Mouse (Mus musculus) lung, embryonic 14.5 days (tissue): ENCODE data around the gene Kctd15. TPM values are rescaled to one million over a fixed set of nuclear protein-coding genes. Genes with fewer than 3 reads are reported as not detected.

Experiments
- ATAC-seq: fragments of 200-750 bp; cut with Nextera tagmentation; 2 replicates; pipeline ENCODE4 v1.8.0; 2017; ENCODE audit warnings: mild to moderate bottlenecking, moderate TSS enrichment, moderate library complexity; ENCODE audit not compliant: insufficient read depth
- DNase-seq: peaks from one replicate; pipeline ENCODE4 v3.0.0-alpha.2; 2015
- H3K27ac ChIP-seq: fragments of 300-500 bp; sonication (generic); 2 replicates; pipeline ENCODE4 v1.5.1; 2014; ENCODE audit warnings: low read depth, mild to moderate bottlenecking, moderate library complexity
- H3K27me3 ChIP-seq: fragments of 300-500 bp; sonication (generic); 2 replicates; pipeline ENCODE4 v1.6.1; 2014; ENCODE audit warnings: low read length, control low read depth; ENCODE audit not compliant: insufficient read depth
- H3K36me3 ChIP-seq: fragments of 300-500 bp; sonication (generic); 2 replicates; pipeline ENCODE4 v1.6.1; 2014; ENCODE audit warnings: control low read depth; ENCODE audit not compliant: insufficient read depth
- H3K4me1 ChIP-seq: fragments of 300-500 bp; sonication (generic); 2 replicates; pipeline ENCODE4 v1.6.1; 2014; ENCODE audit warnings: antibody characterized with exemption, control low read depth; ENCODE audit not compliant: insufficient read depth
- H3K4me2 ChIP-seq: fragments of 300-500 bp; sonication (generic); 2 replicates; pipeline ENCODE4 v1.6.1; 2014; ENCODE audit warnings: mild to moderate bottlenecking
- H3K4me3 ChIP-seq: fragments of 300-500 bp; sonication (generic); 2 replicates; pipeline ENCODE4 v1.5.1; 2014; ENCODE audit warnings: low read depth, low read length
- H3K9ac ChIP-seq: fragments of 300-500 bp; sonication (generic); 2 replicates; pipeline ENCODE4 v1.6.1; 2014
- H3K9me3 ChIP-seq: fragments of 300-500 bp; sonication (generic); 2 replicates; pipeline ENCODE4 v1.6.1; 2016; ENCODE audit warnings: low read depth, low read length, control low read depth
- CTCF ChIP-seq: IDR thresholded peaks from 2 replicates; pipeline ENCODE4 v1.5.1; 2016; ENCODE audit warnings: antibody characterized with exemption, low read depth
- WGBS: fragments of 180-500 bp; shearing (Covaris S2); extraction: QIAGEN DNeasy Blood & Tissue Kit; methylation state at CpG from one replicate; pipeline ENCODE4 v1.1.7; 2014; 5-methylcytosine and 5-hydroxymethylcytosine counted together
- polyA plus RNA-seq: library from polyadenylated mRNA; unstranded; fragments of >200 nt; fragmentation: Nextera tagmentation; extraction: Ambion mirVana; gene quantifications from 2 replicates; pipeline ENCODE4 v1.2.1, GENCODE M21; 2014

Gene Kctd15
- polyA plus RNA-seq, 1 experiment from 2014 or later, result 11.0 TPM

- WGBS, result under 1% methylated on average over 59 of the region's 64 CpGs
- H3K4me3 ChIP-seq, result peak overlapping the region; percentile 76
- peak overlapping the region; percentile 94 for H3K9ac ChIP-seq
- no peak for TF ChIP-seq CTCF
- H3K36me3 ChIP-seq, result peaks cover 21% of the 10 kb centered on the region
- peak overlapping the region; percentile 99 for H3K27ac ChIP-seq
- peak overlapping the region; percentile 80 for H3K4me2 ChIP-seq
- H3K9me3 ChIP-seq, result no peaks in the 10 kb centered on the region
- no peaks in the 10 kb centered on the region for H3K27me3 ChIP-seq
- peak; percentile 71 for DNase-seq
- no peaks in the 10 kb centered on the region for H3K4me1 ChIP-seq
- ATAC-seq, result peak; percentile 56
Measured at GRCm38 (mm10) chr7:34653731-34654440, 2.6 kb downstream of the Kctd15 start.

- Histone ChIP-seq H3K4me1 (no peaks in the 10 kb centered on the region), H3K9ac (peak overlapping the region; percentile 94), H3K36me3 (peaks cover 30% of the 10 kb centered on the region), H3K9me3 (no peaks in the 10 kb centered on the region), H3K27me3 (no peaks in the 10 kb centered on the region), H3K4me3 (peak overlapping the region; percentile 76), H3K27ac (peak overlapping the region; percentile 99), H3K4me2 (peak overlapping the region; percentile 80)
- under 1% methylated on average over 48 of the region's 48 CpGs for WGBS
- ATAC-seq, result 0 out of 2 replicates have a peak, but pooled peaks have one; percentile 6
- TF ChIP-seq CTCF, result no peak
- DNase-seq, result peak; percentile 58
Measured at GRCm38 (mm10) chr7:34652751-34653502, 3.6 kb downstream of the Kctd15 start.

GRCm38 (mm10) chr7:34651381-34651780 lies 5.2 kb downstream of the Kctd15 start:
- no peaks in the 10 kb centered on the region for H3K27me3 ChIP-seq
- no peaks in the 10 kb centered on the region for H3K9me3 ChIP-seq
- no peaks in the 10 kb centered on the region for H3K4me1 ChIP-seq
- H3K36me3 ChIP-seq, result peaks cover 44% of the 10 kb centered on the region
- 55% methylated on average over 2 of the region's 2 CpGs for WGBS
- no peak for DNase-seq
- no peak for TF ChIP-seq CTCF
- H3K9ac ChIP-seq, result no peak overlapping the region; the same call in 1 of the 2 replicates
- no peak overlapping the region for H3K4me3 ChIP-seq
- ATAC-seq, result no peak
- H3K4me2 ChIP-seq, result peak overlapping the region; percentile 80; the same call in 1 of the 2 replicates
- no peak overlapping the region for H3K27ac ChIP-seq

GRCm38 (mm10) chr7:34647052-34647451 lies 9.5 kb downstream of the Kctd15 start:
- Histone ChIP-seq H3K27me3 (no peaks in the 10 kb centered on the region), H3K4me3 (no peak overlapping the region), H3K9me3 (no peaks in the 10 kb centered on the region), H3K4me1 (no peaks in the 10 kb centered on the region), H3K36me3 (peaks cover 85% of the 10 kb centered on the region), H3K4me2 (no peak overlapping the region), H3K27ac (no peak overlapping the region), H3K9ac (no peak overlapping the region)
- DNase-seq (peak; percentile 79), ATAC-seq (0 out of 2 replicates have a peak, but pooled peaks have one; percentile 38)
- 46% methylated on average over 9 of the region's 9 CpGs for WGBS
- TF ChIP-seq CTCF, result no peak

- Histone ChIP-seq H3K4me2 (no peak overlapping the region), H3K9me3 (no peaks in the 10 kb centered on the region), H3K4me1 (no peaks in the 10 kb centered on the region), H3K4me3 (no peak overlapping the region), H3K27me3 (no peaks in the 10 kb centered on the region), H3K36me3 (peaks cover 91% of the 10 kb centered on the region), H3K27ac (no peak overlapping the region), H3K9ac (no peak overlapping the region)
- DNase-seq, result no peak
- WGBS, result 79% methylated on average over 12 of the region's 12 CpGs
- no peak for TF ChIP-seq CTCF
- ATAC-seq, result no peak
Measured at GRCm38 (mm10) chr7:34646144-34646795, 10.3 kb downstream of the Kctd15 start.

- WGBS, result 84% methylated on average over 2 of the region's 2 CpGs
- Histone ChIP-seq H3K27me3 (no peaks in the 10 kb centered on the region), H3K27ac (no peak overlapping the region), H3K4me1 (no peaks in the 10 kb centered on the region), H3K9ac (no peak overlapping the region), H3K4me2 (no peak overlapping the region), H3K36me3 (peaks cover 94% of the 10 kb centered on the region), H3K4me3 (no peak overlapping the region), H3K9me3 (no peaks in the 10 kb centered on the region)
- no peak for ATAC-seq
- no peak for DNase-seq
- no peak for TF ChIP-seq CTCF
Measured at GRCm38 (mm10) chr7:34645623-34646022, 10.9 kb downstream of the Kctd15 start.

- Histone ChIP-seq H3K4me1 (no peaks in the 10 kb centered on the region), H3K4me2 (no peak overlapping the region), H3K27ac (no peak overlapping the region), H3K9ac (no peak overlapping the region), H3K27me3 (no peaks in the 10 kb centered on the region), H3K36me3 (peaks cover 95% of the 10 kb centered on the region), H3K9me3 (no peaks in the 10 kb centered on the region), H3K4me3 (no peak overlapping the region)
- TF ChIP-seq CTCF, result no peak
- ATAC-seq (no peak), DNase-seq (no peak)
- WGBS, result 87% methylated on average over 18 of the region's 18 CpGs
Measured at GRCm38 (mm10) chr7:34644591-34644990, 11.9 kb downstream of the Kctd15 start.
